Mouse (Mus musculus): ENCODE data around the gene Ntpcr. TPM values are rescaled to one million over a fixed set of nuclear protein-coding genes. Genes with fewer than 3 reads are reported as not detected.

The Ntpcr gene
- polyA plus RNA-seq, 1 experiment from 2014 or later: 38.6 TPM

- Histone ChIP-seq H3K9ac (no peak overlapping the region), H3K4me2 (no peak overlapping the region), H3K27ac (no peak overlapping the region), H3K36me3 (no peaks in the 10 kb centered on the region), H3K9me3 (no peaks in the 10 kb centered on the region), H3K4me1 (peaks cover 15% of the 10 kb centered on the region), H3K4me3 (no peak overlapping the region), H3K27me3 (no peaks in the 10 kb centered on the region)
- ATAC-seq (ENCODE audit: insufficient number of reproducible peaks, low FRiP score, low TSS enrichment, low read depth): peak; percentile 11; the same call in 1 of the 2 replicates
- whole genome bisulfite sequencing: 21% methylated on average over 9 of the region's 9 CpGs
Measured at GRCm38 (mm10) chr8:125756391-125757105, 26.8 kb downstream of the Ntpcr start.

- H3K27ac ChIP-seq: no peak overlapping the region
- no peaks in the 10 kb centered on the region for H3K9me3 ChIP-seq
- H3K4me2 ChIP-seq: no peak overlapping the region
- 61% methylated on average over 1 of the region's 1 CpGs for WGBS
- no peak overlapping the region for H3K4me3 ChIP-seq
- no peak overlapping the region for H3K9ac ChIP-seq
- no peaks in the 10 kb centered on the region for H3K27me3 ChIP-seq
- 0 out of 2 replicates have a peak, but pooled peaks have one; percentile 1 for ATAC-seq (ENCODE audit: insufficient number of reproducible peaks, low FRiP score, low TSS enrichment, low read depth)
- no peaks in the 10 kb centered on the region for H3K36me3 ChIP-seq
- peaks cover 13% of the 10 kb centered on the region for H3K4me1 ChIP-seq
Measured at GRCm38 (mm10) chr8:125757106-125757496, 27.3 kb downstream of the Ntpcr start.

GRCm38 (mm10) chr8:125759022-125759421 is 29.3 kb downstream of the Ntpcr start:
- no peaks in the 10 kb centered on the region for H3K27me3 ChIP-seq
- H3K9ac ChIP-seq: no peak overlapping the region
- peaks cover 13% of the 10 kb centered on the region for H3K4me1 ChIP-seq
- H3K4me2 ChIP-seq: no peak overlapping the region
- no peak overlapping the region for H3K27ac ChIP-seq
- WGBS: 55% methylated on average over 10 of the region's 10 CpGs
- no peaks in the 10 kb centered on the region; the same call in 1 of the 2 replicates for H3K9me3 ChIP-seq
- H3K36me3 ChIP-seq: no peaks in the 10 kb centered on the region
- H3K4me3 ChIP-seq: no peak overlapping the region
- no peak for ATAC-seq (ENCODE audit: insufficient number of reproducible peaks, low FRiP score, low TSS enrichment, low read depth)

GRCm38 (mm10) chr8:125763066-125763786 is 33.5 kb downstream of the Ntpcr start:
- H3K27me3 ChIP-seq: no peaks in the 10 kb centered on the region

GRCm38 (mm10) chr8:125768079-125768478 is 38.3 kb downstream of the Ntpcr start:
- Histone ChIP-seq H3K27ac (no peak overlapping the region), H3K36me3 (no peaks in the 10 kb centered on the region), H3K4me3 (no peak overlapping the region), H3K9ac (no peak overlapping the region), H3K9me3 (no peaks in the 10 kb centered on the region; the same call in 1 of the 2 replicates), H3K4me2 (no peak overlapping the region), H3K4me1 (no peaks in the 10 kb centered on the region), H3K27me3 (no peaks in the 10 kb centered on the region)
- WGBS: 66% methylated on average over 10 of the region's 10 CpGs
- ATAC-seq (ENCODE audit: insufficient number of reproducible peaks, low FRiP score, low TSS enrichment, low read depth): no peak

More at GRCm38 (mm10) chr8:125763066-125763786, 33.5 kb downstream of the Ntpcr start:
- Histone ChIP-seq H3K4me2 (no peak overlapping the region), H3K9ac (no peak overlapping the region), H3K27ac (no peak overlapping the region), H3K9me3 (no peaks in the 10 kb centered on the region; the same call in 1 of the 2 replicates), H3K4me3 (no peak overlapping the region), H3K4me1 (no peaks in the 10 kb centered on the region), H3K36me3 (no peaks in the 10 kb centered on the region)
- ATAC-seq (ENCODE audit: insufficient number of reproducible peaks, low FRiP score, low TSS enrichment, low read depth): no peak
- 93% methylated on average over 16 of the region's 16 CpGs for WGBS

- ATAC-seq (ENCODE audit: insufficient number of reproducible peaks, low FRiP score, low TSS enrichment, low read depth): no peak
Measured at GRCm38 (mm10) chr8:125772300-125772699, 42.5 kb downstream of the Ntpcr start.

GRCm38 (mm10) chr8:125773281-125773803 is 43.6 kb downstream of the Ntpcr start:
- H3K36me3 ChIP-seq: no peaks in the 10 kb centered on the region
- 59% methylated on average over 7 of the region's 7 CpGs for WGBS
- H3K4me1 ChIP-seq: no peaks in the 10 kb centered on the region
- H3K9me3 ChIP-seq: no peaks in the 10 kb centered on the region
- H3K4me2 ChIP-seq: no peak overlapping the region
- no peak overlapping the region for H3K9ac ChIP-seq
- H3K27ac ChIP-seq: no peak overlapping the region
- H3K4me3 ChIP-seq: no peak overlapping the region
- no peak for ATAC-seq (ENCODE audit: insufficient number of reproducible peaks, low FRiP score, low TSS enrichment, low read depth)
- H3K27me3 ChIP-seq: no peaks in the 10 kb centered on the region

More at GRCm38 (mm10) chr8:125772300-125772699, 42.5 kb downstream of the Ntpcr start:
- Histone ChIP-seq H3K4me1 (no peaks in the 10 kb centered on the region), H3K36me3 (no peaks in the 10 kb centered on the region), H3K27me3 (no peaks in the 10 kb centered on the region), H3K4me3 (no peak overlapping the region), H3K9ac (no peak overlapping the region), H3K27ac (no peak overlapping the region), H3K9me3 (no peaks in the 10 kb centered on the region), H3K4me2 (no peak overlapping the region)
- 55% methylated on average over 2 of the region's 2 CpGs for WGBS

- ATAC-seq (ENCODE audit: insufficient number of reproducible peaks, low FRiP score, low TSS enrichment, low read depth): no peak
- H3K4me2 ChIP-seq: no peak overlapping the region
- no peaks in the 10 kb centered on the region for H3K27me3 ChIP-seq
- no peak overlapping the region for H3K4me3 ChIP-seq
- H3K36me3 ChIP-seq: no peaks in the 10 kb centered on the region
- no peaks in the 10 kb centered on the region for H3K4me1 ChIP-seq
- no peak overlapping the region for H3K27ac ChIP-seq
- 60% methylated on average over 3 of the region's 3 CpGs for WGBS
- H3K9ac ChIP-seq: no peak overlapping the region
- H3K9me3 ChIP-seq: no peaks in the 10 kb centered on the region
Measured at GRCm38 (mm10) chr8:125775031-125775430, 45.3 kb downstream of the Ntpcr start.

- H3K27me3 ChIP-seq: no peaks in the 10 kb centered on the region
- H3K9me3 ChIP-seq: no peaks in the 10 kb centered on the region
- no peaks in the 10 kb centered on the region for H3K36me3 ChIP-seq
- ATAC-seq (ENCODE audit: insufficient number of reproducible peaks, low FRiP score, low TSS enrichment, low read depth): no peak
- 76% methylated on average over 3 of the region's 3 CpGs for WGBS
- H3K9ac ChIP-seq: no peak overlapping the region
- H3K4me2 ChIP-seq: no peak overlapping the region
- H3K4me3 ChIP-seq: no peak overlapping the region
- no peaks in the 10 kb centered on the region for H3K4me1 ChIP-seq
- peak overlapping the region; percentile 61; the same call in 1 of the 2 replicates for H3K27ac ChIP-seq
Measured at GRCm38 (mm10) chr8:125776314-125776713, 46.6 kb downstream of the Ntpcr start.

GRCm38 (mm10) chr8:125776800-125777199 is 47.0 kb downstream of the Ntpcr start:
- 56% methylated on average over 6 of the region's 6 CpGs for WGBS
- no peaks in the 10 kb centered on the region for H3K27me3 ChIP-seq
- H3K36me3 ChIP-seq: no peaks in the 10 kb centered on the region
- no peaks in the 10 kb centered on the region for H3K9me3 ChIP-seq
- H3K4me2 ChIP-seq: no peak overlapping the region
- peak overlapping the region; percentile 61 for H3K27ac ChIP-seq
- H3K9ac ChIP-seq: no peak overlapping the region
- H3K4me1 ChIP-seq: no peaks in the 10 kb centered on the region
- no peak for ATAC-seq (ENCODE audit: insufficient number of reproducible peaks, low FRiP score, low TSS enrichment, low read depth)
- H3K4me3 ChIP-seq: no peak overlapping the region

GRCm38 (mm10) chr8:125777478-125778164 is 47.9 kb downstream of the Ntpcr start:
- H3K36me3 ChIP-seq: no peaks in the 10 kb centered on the region
- peak overlapping the region; percentile 5; the same call in 1 of the 2 replicates for H3K27ac ChIP-seq
- H3K27me3 ChIP-seq: no peaks in the 10 kb centered on the region
- WGBS: 55% methylated on average over 12 of the region's 12 CpGs
- H3K4me1 ChIP-seq: no peaks in the 10 kb centered on the region
- no peak overlapping the region for H3K4me3 ChIP-seq
- no peak overlapping the region for H3K9ac ChIP-seq
- H3K4me2 ChIP-seq: no peak overlapping the region
- ATAC-seq (ENCODE audit: insufficient number of reproducible peaks, low FRiP score, low TSS enrichment, low read depth): no peak
- no peaks in the 10 kb centered on the region for H3K9me3 ChIP-seq

All from limb, embryonic 15.5 days (tissue).